Mouse (Mus musculus) liver, postnatal 0 days (tissue): Measurements from ENCODE around the gene Tubb2a.

Source experiments
- CTCF ChIP-seq: sonication (generic); IDR thresholded peaks from 2 replicates; pipeline ENCODE4 v1.5.1; 2016; ENCODE audit warnings: antibody characterized with exemption, low read depth
- EP300 ChIP-seq: IDR thresholded peaks from 2 replicates; pipeline ENCODE4 v1.6.1; 2016; ENCODE audit warnings: antibody characterized with exemption, low read depth, mild to moderate bottlenecking

DNA sequence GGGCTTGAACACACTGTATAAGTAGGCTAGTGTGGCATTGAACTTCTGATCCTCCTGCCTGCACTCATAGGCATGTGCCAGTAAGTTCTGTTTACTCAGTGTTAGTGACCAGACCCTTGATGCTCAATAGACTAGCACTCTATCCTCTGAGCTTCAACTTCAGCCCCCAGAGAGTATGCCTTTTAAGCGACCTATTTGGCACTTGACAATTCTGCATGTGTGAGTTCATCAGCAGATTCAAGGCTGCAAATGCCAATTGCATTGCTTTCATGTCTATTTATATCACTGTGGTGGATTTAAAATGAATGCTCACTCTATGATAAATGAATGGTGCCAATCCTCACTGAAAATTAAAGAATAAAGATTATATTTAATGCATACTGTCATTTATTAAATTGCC, 27.6 kb upstream of the Tubb2a start:
- TF ChIP-seq CTCF (no peak), EP300 (no peak)
